Mouse (Mus musculus): ENCODE results near the gene Pyroxd2.

The Pyroxd2 gene

GRCm38 (mm10) chr19:42745084-42745868 is 7.3 kb downstream of the Pyroxd2 start:
- no peak for DNase-seq

- no peak for DNase-seq
Measured at GRCm38 (mm10) chr19:42744162-42744586, 8.4 kb downstream of the Pyroxd2 start.

- DNase-seq: no peak
Measured at GRCm38 (mm10) chr19:42743261-42743660, 9.3 kb downstream of the Pyroxd2 start.

DNA sequence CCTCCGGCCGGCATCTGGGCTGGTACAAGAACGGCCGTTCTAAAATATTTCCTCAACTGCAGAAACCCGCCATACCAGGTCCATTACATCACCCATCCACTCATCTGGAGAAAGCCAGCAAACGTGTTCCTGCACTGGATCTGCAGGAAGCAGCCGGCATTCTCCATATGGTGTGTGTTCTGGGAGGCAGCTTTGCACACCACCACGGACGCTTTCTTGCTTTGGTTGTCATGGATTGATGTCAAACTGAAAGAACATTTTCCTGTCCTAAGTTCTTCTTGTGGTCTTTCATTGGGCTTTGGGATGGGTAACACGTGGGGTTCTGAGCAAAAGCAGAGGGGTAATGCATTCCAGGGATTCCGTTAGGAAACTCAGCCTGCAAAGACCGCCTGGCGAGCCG is 10.7 kb downstream of the Pyroxd2 start:
- no peak for DNase-seq

DNA sequence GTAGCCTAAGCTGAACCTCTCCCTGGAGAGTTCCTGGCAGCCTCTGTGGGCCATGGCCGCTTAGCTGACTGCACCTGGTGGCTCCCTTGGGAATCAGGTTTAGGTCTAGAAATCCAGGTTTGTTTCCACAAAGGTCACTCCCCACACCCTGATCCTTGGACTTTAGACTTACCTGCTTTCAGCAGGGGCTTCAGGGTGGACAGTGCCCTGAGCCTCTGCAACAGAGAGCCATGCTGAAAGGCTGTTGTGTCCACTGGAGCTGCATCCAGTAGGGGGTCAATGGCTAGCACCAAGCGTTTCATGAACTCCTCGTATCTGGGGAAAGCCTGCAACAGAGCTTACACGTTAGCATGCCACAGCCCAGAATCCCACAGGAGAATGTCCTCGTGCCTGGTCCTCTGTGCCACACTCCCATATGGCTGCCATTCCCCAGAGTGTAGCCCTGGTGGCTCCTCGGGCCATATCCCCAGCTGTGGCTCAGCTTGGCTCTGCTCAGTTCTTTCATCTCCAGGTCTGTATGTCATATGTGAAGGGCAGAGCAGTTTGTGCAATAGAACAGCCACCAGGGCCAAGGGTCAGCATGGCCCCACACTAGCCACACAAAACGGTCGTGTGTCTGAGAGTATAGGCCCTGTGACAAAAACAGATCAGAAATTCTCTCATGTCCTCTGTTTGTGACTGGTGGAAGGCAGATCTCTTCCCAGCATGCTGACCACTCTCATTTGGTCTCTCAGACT is 12.2 kb downstream of the Pyroxd2 start:
- DNase-seq: no peak

GRCm38 (mm10) chr19:42739734-42740133 is 12.8 kb downstream of the Pyroxd2 start:
- DNase-seq: no peak

- no peak for DNase-seq
Measured at GRCm38 (mm10) chr19:42737753-42738152, 14.8 kb downstream of the Pyroxd2 start.

GRCm38 (mm10) chr19:42734982-42735381 is 17.6 kb downstream of the Pyroxd2 start:
- no peak for DNase-seq

DNA sequence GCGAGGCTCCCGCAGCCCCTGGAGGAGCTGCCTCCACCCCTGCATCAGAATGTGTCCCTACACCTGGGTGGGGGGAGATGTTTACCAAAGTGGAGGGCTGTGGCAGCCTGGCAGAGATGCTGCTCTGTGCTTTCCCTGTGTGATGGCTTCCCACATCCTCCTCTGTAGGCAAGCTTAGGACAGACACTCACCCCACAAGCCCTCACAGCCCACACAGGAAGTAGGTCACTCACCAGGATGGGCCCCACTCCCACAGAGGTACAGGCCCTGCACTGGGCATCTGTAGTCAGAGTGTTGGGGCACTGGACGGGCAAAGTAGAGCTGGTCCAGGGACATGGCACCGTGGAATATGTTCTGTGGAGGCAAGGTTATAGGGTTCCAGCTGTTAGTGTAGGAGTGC is 25.2 kb downstream of the Pyroxd2 start:
- peak; percentile 16 for DNase-seq

DNA sequence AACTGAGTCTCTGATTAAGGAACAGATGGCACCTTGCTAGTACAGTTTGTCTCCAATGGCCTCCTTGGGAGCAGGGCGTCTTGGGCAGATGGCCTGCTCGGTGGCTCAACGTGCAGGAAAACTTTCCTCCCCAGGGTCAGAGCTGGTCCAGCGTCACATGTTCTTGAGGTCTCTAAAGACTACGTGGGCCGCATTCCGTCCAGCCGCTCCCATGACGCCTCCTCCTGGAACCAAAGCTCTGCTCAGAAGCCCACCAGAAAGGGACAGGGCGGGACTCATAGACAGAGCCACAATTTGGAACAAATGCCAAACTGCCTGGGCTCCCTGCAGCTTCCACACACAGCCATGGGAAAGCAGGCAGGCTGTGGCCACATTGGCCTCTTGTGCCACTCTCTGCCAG is 25.8 kb downstream of the Pyroxd2 start:
- no peak for DNase-seq

- no peak for DNase-seq
Measured at GRCm38 (mm10) chr19:42725973-42726350, 26.6 kb downstream of the Pyroxd2 start.

- peak; percentile 29 for DNase-seq
Measured at GRCm38 (mm10) chr19:42725056-42725972, 27.3 kb downstream of the Pyroxd2 start.

- DNase-seq: no peak
Measured at GRCm38 (mm10) chr19:42723302-42723701, 29.3 kb downstream of the Pyroxd2 start.

DNA sequence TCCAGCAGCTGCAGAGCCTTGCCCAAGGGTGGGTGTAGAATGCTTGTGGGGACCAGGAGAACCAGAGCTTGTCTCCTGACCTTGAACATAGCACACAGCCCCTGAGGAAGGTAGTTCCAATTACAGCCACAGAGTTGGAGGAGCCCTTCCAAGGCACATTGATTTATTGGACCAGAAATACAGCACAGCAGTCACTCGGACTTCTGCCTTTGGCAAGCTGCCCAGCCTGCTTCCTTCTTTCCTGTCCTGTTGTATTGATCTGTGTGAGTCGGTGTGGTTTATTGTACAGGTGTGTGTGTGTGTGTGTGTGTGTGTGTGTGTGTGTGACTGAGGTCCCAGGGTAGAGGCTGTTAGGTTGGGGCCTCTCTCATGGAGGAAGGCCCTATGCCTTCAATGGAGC is 30.1 kb downstream of the Pyroxd2 start:
- no peak for DNase-seq

- DNase-seq: no peak
Measured at GRCm38 (mm10) chr19:42718101-42718500, 34.5 kb downstream of the Pyroxd2 start.

- DNase-seq: no peak
Measured at GRCm38 (mm10) chr19:42717668-42718067, 34.9 kb downstream of the Pyroxd2 start.

GRCm38 (mm10) chr19:42716507-42716906 is 36.1 kb downstream of the Pyroxd2 start:
- DNase-seq: no peak

DNA sequence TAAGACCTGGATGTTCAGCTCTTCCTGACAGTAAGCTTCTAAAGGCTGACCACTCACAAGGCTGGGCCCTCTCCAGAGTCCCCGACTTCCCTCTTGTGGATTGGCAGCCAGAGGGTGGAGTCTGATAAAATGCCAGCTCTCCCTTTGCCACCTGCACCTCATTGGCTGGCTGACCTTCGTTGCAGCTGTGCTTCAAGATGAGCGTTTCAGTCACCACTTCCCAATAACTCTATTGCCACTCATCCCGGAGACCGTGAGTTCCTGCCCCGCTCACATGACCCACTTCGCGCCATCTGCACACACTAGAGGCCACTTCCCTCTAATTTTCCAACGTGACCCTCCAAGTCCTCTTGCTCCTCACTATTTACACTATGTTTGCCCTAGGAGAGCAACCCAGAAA is 38.8 kb downstream of the Pyroxd2 start:
- DNase-seq: no peak

- DNase-seq: no peak
Measured at GRCm38 (mm10) chr19:42699426-42699825, 53.1 kb downstream of the Pyroxd2 start.

DNA sequence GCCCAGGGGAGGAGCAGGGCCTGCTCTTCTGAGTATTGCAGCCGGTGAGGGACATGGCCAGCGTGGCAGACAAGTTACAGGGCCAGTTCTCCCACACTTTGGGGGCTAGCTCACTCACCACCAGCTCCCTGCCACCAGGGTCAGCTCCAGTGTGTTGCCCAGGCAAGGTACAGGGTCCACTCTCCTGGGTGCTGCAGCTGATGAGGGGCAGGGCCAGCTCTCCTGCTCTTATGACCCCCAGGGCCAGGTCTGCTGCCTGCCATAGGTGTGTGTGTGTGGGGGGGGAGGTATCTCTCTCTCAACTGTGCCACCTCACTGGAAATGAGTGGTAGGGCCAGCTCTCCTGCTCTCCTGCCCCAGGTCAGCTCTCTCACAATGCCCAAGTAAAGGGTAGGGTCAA is 54.0 kb downstream of the Pyroxd2 start:
- no peak for DNase-seq

DNA sequence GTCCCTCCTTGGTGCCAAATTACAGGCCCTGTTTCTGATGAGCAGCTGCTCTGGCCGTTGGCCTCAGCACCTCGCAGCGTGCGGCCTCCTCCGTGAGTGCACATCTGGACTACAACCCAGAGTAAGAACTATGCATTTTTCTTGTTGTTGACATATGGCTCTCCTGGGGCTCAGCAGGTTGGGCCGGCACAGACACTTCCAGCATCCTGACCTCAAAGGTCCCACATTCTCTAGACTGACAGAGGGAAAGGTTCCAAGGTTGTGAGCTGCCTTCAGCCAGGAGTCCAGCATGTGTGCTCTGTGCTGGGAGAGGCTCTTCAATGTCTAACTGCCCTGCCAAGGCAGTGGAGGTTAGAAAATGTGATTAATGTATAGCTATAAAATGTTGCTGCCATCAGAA is 55.2 kb downstream of the Pyroxd2 start:
- DNase-seq: no peak

DNA sequence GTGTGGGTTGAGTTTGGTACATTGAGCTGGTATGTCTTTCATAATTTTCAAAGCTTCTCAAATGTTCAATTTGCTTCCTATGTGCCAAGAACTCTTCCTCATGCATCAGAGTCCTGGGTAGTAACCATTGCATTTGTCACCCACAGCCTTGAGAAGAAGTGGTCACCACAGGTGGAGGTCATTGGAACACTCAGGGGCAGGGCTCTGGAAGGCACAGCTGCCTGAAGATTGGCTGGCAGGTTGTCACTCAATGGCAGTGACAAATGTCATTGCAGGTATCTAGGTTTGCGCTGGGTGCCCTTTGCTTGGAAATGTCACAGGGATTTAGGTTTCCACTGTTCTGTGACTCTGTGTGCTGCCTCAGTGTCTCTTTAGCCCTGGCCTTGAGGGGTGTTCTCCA is 62.3 kb downstream of the Pyroxd2 start:
- DNase-seq: no peak

- no peak for DNase-seq
Measured at GRCm38 (mm10) chr19:42689786-42690185, 62.8 kb downstream of the Pyroxd2 start.
